Mouse (Mus musculus): ENCODE data around the gene Coro2b. TPM values are rescaled to one million over a fixed set of nuclear protein-coding genes. Genes with fewer than 3 reads are reported as not detected.
A peak's percentile ranks its signal among the peaks of the same experiment; 100 is the strongest.

The Coro2b gene
- total and polyA plus RNA-seq, 2 experiments from 2014 or later: 24.7 to 47.2 TPM

DNA sequence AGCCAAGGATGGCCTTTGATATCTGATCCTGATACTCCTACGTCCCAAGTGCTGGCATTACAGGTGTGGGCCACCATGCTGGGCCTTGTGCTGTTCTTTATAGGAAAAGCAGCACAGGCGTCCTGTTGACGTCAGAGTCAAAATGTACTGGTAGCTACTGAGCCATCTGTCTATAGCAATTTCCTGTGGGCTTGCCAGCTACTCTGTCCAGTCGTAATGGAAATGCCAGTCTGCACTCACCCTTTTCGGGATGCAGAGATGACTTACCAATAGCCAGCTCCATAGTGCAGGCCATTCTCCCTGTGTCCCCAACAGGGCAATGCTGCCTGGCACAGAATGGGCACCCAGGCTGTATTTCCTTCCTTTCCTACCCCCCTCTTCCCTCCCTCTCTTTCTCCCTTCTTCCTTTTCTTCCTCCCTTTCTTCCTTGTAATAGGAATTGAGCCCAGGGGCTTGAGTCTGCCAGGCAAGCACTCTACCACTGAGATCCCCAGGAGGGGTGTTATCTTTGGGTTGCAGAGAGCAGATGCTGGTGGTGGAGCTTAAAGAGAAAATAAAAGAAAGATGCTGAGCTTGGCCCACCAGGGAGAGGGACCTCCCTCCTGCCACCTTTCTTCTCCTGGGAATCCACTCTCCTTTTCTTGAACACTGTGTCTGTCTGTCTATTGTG, 98.6 kb downstream of the Coro2b start:
- WGBS: 56% methylated on average over 5 of the region's 5 CpGs
- Histone ChIP-seq H3K4me1 (ENCODE audit: insufficient read depth, low read length) (peaks cover 17% of the 10 kb centered on the region; the same call in 1 of the 2 replicates), H3K27ac (peak overlapping the region; percentile 85), H3K27me3 (ENCODE audit: insufficient read depth, low read length) (no peaks in the 10 kb centered on the region), H3K36me3 (ENCODE audit: insufficient read depth, low read length) (no peaks in the 10 kb centered on the region), H3K9me3 (ENCODE audit: low read length) (no peaks in the 10 kb centered on the region), H3K4me2 (ENCODE audit: low read depth, low read length) (no peak overlapping the region), H3K4me3 (ENCODE audit: low read length) (no peak overlapping the region), H3K9ac (replicated peaks; ENCODE audit: low read length) (peak overlapping the region; percentile 41)
- ATAC-seq (peak; percentile 52), DNase-seq (ENCODE audit: low spot score) (peak; percentile 18)
- TF ChIP-seq CTCF (IDR thresholded peaks at IDR 0.05; ENCODE audit: low read depth): no peak

DNA sequence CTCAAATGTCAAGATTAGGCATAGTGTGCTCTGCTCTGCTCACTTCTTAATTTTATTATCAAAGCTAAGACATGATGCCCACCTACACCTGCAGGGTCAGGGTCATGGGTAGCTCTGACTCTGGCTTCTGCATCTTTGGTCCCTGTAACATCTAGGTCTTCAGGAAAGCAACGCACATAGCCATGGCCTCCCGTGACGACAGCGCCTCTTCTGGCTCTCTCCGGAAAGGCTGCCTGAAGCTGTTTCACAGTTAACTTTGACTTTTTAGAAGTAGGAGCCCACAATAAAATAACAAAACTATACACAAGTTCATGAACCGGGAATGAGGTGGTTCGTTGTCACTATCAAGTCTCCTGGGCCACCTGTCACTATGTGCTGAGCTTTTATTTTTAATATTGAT, 99.4 kb downstream of the Coro2b start:
- Histone ChIP-seq H3K4me1 (ENCODE audit: insufficient read depth, low read length) (peaks cover 17% of the 10 kb centered on the region; the same call in 1 of the 2 replicates), H3K27ac (no peak overlapping the region), H3K4me3 (ENCODE audit: low read length) (no peak overlapping the region), H3K9ac (replicated peaks; ENCODE audit: low read length) (no peak overlapping the region), H3K27me3 (ENCODE audit: insufficient read depth, low read length) (no peaks in the 10 kb centered on the region), H3K36me3 (ENCODE audit: insufficient read depth, low read length) (no peaks in the 10 kb centered on the region), H3K4me2 (ENCODE audit: low read depth, low read length) (no peak overlapping the region), H3K9me3 (ENCODE audit: low read length) (no peaks in the 10 kb centered on the region)
- 93% methylated on average over 7 of the region's 7 CpGs for WGBS
- no peak for DNase-seq (ENCODE audit: low spot score)
- peak; percentile 16; the same call in 1 of the 2 replicates for TF ChIP-seq CTCF (IDR thresholded peaks at IDR 0.05; ENCODE audit: low read depth)
- no peak for ATAC-seq

GRCm38 (mm10) chr9:62435613-62436318, 101.1 kb downstream of the Coro2b start:
- H3K9me3 ChIP-seq (ENCODE audit: low read length): no peaks in the 10 kb centered on the region
- H3K9ac ChIP-seq (replicated peaks; ENCODE audit: low read length): no peak overlapping the region
- ATAC-seq: peak; percentile 57
- no peaks in the 10 kb centered on the region for H3K27me3 ChIP-seq (ENCODE audit: insufficient read depth, low read length)
- peak overlapping the region; percentile 43; the same call in 1 of the 2 replicates for H3K27ac ChIP-seq
- 7% methylated on average over 12 of the region's 12 CpGs for WGBS
- H3K4me1 ChIP-seq (ENCODE audit: insufficient read depth, low read length): peaks cover 17% of the 10 kb centered on the region; the same call in 1 of the 2 replicates
- peaks cover 7% of the 10 kb centered on the region; the same call in 1 of the 2 replicates for H3K36me3 ChIP-seq (ENCODE audit: insufficient read depth, low read length)
- H3K4me3 ChIP-seq (ENCODE audit: low read length): no peak overlapping the region
- peak overlapping the region; percentile 23; the same call in 1 of the 2 replicates for H3K4me2 ChIP-seq (ENCODE audit: low read depth, low read length)
- TF ChIP-seq CTCF (IDR thresholded peaks at IDR 0.05; ENCODE audit: low read depth): no peak
- DNase-seq (ENCODE audit: low spot score): peak; percentile 83

DNA sequence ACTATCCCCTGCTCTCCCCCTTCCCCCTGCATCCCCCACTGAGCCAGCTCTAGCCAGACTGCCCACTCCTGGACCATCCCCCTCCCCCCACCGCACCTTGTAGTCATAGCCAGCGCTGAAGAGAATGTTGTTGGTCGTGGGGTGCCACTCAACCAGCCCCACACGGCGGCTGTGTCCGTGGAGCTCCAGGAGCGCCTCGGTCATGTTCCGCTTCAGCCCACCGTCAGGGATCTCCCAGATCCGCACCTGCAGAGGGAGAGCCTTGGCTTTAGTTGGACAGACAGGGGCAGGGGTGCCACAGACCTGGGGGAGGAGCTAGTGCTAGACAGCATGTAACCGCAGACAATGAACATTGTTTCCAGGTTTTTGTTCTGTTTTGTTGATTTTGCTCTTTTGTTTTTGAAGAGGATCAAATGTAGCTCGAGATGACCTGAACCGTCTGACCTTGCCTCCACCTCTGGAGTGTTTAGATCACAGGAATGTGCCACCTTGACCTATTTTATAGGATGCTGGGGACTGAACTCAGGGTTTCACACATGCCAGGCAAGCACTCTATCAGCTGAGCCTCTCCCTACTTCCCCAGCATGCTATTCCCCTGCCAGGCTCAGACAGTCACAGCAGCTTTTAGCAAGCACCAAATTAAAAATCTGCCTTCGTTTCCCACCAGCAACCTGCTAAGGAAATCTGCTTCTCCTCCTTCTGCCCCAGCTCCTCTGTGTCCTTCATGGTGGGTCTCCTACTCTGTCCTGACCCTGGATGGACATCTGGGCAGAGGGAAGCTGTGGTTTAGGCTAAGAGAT, 104.4 kb downstream of the Coro2b start:
- Histone ChIP-seq H3K9me3 (ENCODE audit: low read length) (no peaks in the 10 kb centered on the region), H3K4me1 (ENCODE audit: insufficient read depth, low read length) (0 out of 2 replicates have a peak, but pooled peaks cover 7% of the 10 kb centered on the region), H3K27me3 (ENCODE audit: insufficient read depth, low read length) (no peaks in the 10 kb centered on the region), H3K4me3 (ENCODE audit: low read length) (no peak overlapping the region), H3K27ac (peak overlapping the region; percentile 20; the same call in 1 of the 2 replicates), H3K4me2 (ENCODE audit: low read depth, low read length) (no peak overlapping the region), H3K36me3 (ENCODE audit: insufficient read depth, low read length) (peaks cover 37% of the 10 kb centered on the region), H3K9ac (replicated peaks; ENCODE audit: low read length) (no peak overlapping the region; the same call in 1 of the 2 replicates)
- ATAC-seq (no peak), DNase-seq (ENCODE audit: low spot score) (no peak)
- no peak for TF ChIP-seq CTCF (IDR thresholded peaks at IDR 0.05; ENCODE audit: low read depth)
- 63% methylated on average over 15 of the region's 15 CpGs for WGBS

GRCm38 (mm10) chr9:62430741-62431140, 106.1 kb downstream of the Coro2b start:
- H3K4me1 ChIP-seq (ENCODE audit: insufficient read depth, low read length): 0 out of 2 replicates have a peak, but pooled peaks cover 1% of the 10 kb centered on the region
- H3K27me3 ChIP-seq (ENCODE audit: insufficient read depth, low read length): no peaks in the 10 kb centered on the region
- no peak overlapping the region for H3K4me2 ChIP-seq (ENCODE audit: low read depth, low read length)
- no peaks in the 10 kb centered on the region for H3K9me3 ChIP-seq (ENCODE audit: low read length)
- H3K27ac ChIP-seq: no peak overlapping the region
- DNase-seq (ENCODE audit: low spot score): no peak
- TF ChIP-seq CTCF (IDR thresholded peaks at IDR 0.05; ENCODE audit: low read depth): no peak
- H3K4me3 ChIP-seq (ENCODE audit: low read length): no peak overlapping the region
- no peak for ATAC-seq
- H3K36me3 ChIP-seq (ENCODE audit: insufficient read depth, low read length): peaks cover 50% of the 10 kb centered on the region
- H3K9ac ChIP-seq (replicated peaks; ENCODE audit: low read length): no peak overlapping the region
- WGBS: 89% methylated on average over 4 of the region's 4 CpGs

GRCm38 (mm10) chr9:62427010-62427409, 109.8 kb downstream of the Coro2b start:
- DNase-seq (ENCODE audit: low spot score) (no peak), ATAC-seq (no peak)
- no peak overlapping the region for H3K4me2 ChIP-seq (ENCODE audit: low read depth, low read length)
- H3K9me3 ChIP-seq (ENCODE audit: low read length): no peaks in the 10 kb centered on the region
- no peak overlapping the region for H3K9ac ChIP-seq (replicated peaks; ENCODE audit: low read length)
- no peaks in the 10 kb centered on the region for H3K27me3 ChIP-seq (ENCODE audit: insufficient read depth, low read length)
- no peak overlapping the region for H3K27ac ChIP-seq
- no peaks in the 10 kb centered on the region for H3K4me1 ChIP-seq (ENCODE audit: insufficient read depth, low read length)
- no peak overlapping the region for H3K4me3 ChIP-seq (ENCODE audit: low read length)
- peaks cover 62% of the 10 kb centered on the region for H3K36me3 ChIP-seq (ENCODE audit: insufficient read depth, low read length)
- 81% methylated on average over 8 of the region's 8 CpGs for WGBS
- TF ChIP-seq CTCF (IDR thresholded peaks at IDR 0.05; ENCODE audit: low read depth): no peak
